Mouse (Mus musculus) C2C12 (cell line): ENCODE measurements around the gene Slc17a5. TPM values are rescaled to one million over a fixed set of nuclear protein-coding genes. Genes with fewer than 3 reads are reported as not detected.

Source experiments
- H3K27me3 ChIP-seq: one replicate; pipeline ENCODE4 v1.6.1; 2011; ENCODE audit not compliant: control insufficient read depth, insufficient read depth, insufficient read length
- H3K36me3 ChIP-seq: one replicate; pipeline ENCODE4 v1.6.1; 2011; ENCODE audit not compliant: control insufficient read depth, insufficient read depth
- H3K4me3 ChIP-seq: one replicate; pipeline ENCODE4 v1.5.1; 2011; ENCODE audit warnings: mild to moderate bottlenecking, control low read depth; ENCODE audit not compliant: poor library complexity, insufficient read depth, severe bottlenecking
- H3K79me2 ChIP-seq: one replicate; pipeline ENCODE4 v1.6.1; 2011; ENCODE audit not compliant: control insufficient read depth, insufficient read depth
- H3K79me3 ChIP-seq: one replicate; pipeline ENCODE4 v1.6.1; 2011; ENCODE audit warnings: low read depth, control low read depth
- H3ac ChIP-seq: one replicate; pipeline ENCODE3; 2011; ENCODE audit warnings: low read depth; ENCODE audit not compliant: control insufficient read depth, insufficient read length
- CEBPB ChIP-seq: IDR thresholded peaks from one replicate; pipeline ENCODE4 v1.6.1; 2011; ENCODE audit warnings: low read depth, mild to moderate bottlenecking, control low read depth, moderate library complexity
- CTCF ChIP-seq: IDR thresholded peaks from one replicate; pipeline ENCODE4 v1.5.1; 2011; ENCODE audit not compliant: control insufficient read depth, insufficient read depth, insufficient read length
- FOSL1 ChIP-seq: IDR thresholded peaks from one replicate; pipeline ENCODE4 v1.8.0; 2011; ENCODE audit warnings: mild to moderate bottlenecking, low read length; ENCODE audit not compliant: poor library complexity, insufficient read depth, severe bottlenecking
- MAX ChIP-seq: IDR thresholded peaks from one replicate; pipeline ENCODE4 v1.6.1; 2011; ENCODE audit warnings: mild to moderate bottlenecking, control low read depth
- MYOD1 ChIP-seq: IDR thresholded peaks from one replicate; pipeline ENCODE4 v1.6.1; 2011; ENCODE audit warnings: low read depth; ENCODE audit not compliant: control insufficient read depth, insufficient read length
- MYOG ChIP-seq: IDR thresholded peaks from one replicate; pipeline ENCODE4 v1.6.1; 2011; ENCODE audit not compliant: control insufficient read depth, insufficient read length; ENCODE audit errors: extremely low read depth
- USF1 ChIP-seq: IDR thresholded peaks from one replicate; pipeline ENCODE4 v1.6.1; 2011; ENCODE audit warnings: low read depth, mild to moderate bottlenecking, control low read depth, moderate library complexity
- polyA plus RNA-seq: library from polyadenylated mRNA; unstranded; fragments of >200 nt; fragmentation: generic; extraction: Trizol; gene quantifications from one replicate; pipeline ENCODE4 v1.2.1, GENCODE M21; 2012; ENCODE audit warnings: missing spikeins

Gene Slc17a5
- polyA plus RNA-seq, 1 experiment, result 3.7 TPM

GRCm38 (mm10) chr9:78516125-78516524 is 71.7 kb downstream of the Slc17a5 start:
- H3K36me3 ChIP-seq, result no peaks in the 10 kb centered on the region
- peaks cover 5% of the 10 kb centered on the region for H3K79me3 ChIP-seq
- H3K4me3 ChIP-seq, result no peak overlapping the region
- H3K79me2 ChIP-seq, result peaks cover 7% of the 10 kb centered on the region
- H3ac ChIP-seq, result no peak overlapping the region
- H3K27me3 ChIP-seq, result no peaks in the 10 kb centered on the region
- no peak for TF ChIP-seq MYOD1
- TF ChIP-seq FOSL1, result no peak

- Histone ChIP-seq H3ac (no peak overlapping the region), H3K79me3 (no peaks in the 10 kb centered on the region), H3K4me3 (no peak overlapping the region), H3K79me2 (no peaks in the 10 kb centered on the region), H3K27me3 (no peaks in the 10 kb centered on the region), H3K36me3 (no peaks in the 10 kb centered on the region)
- TF ChIP-seq MYOD1 (no peak), CEBPB (no peak), CTCF (no peak), MYOG (no peak), USF1 (no peak), FOSL1 (no peak), MAX (no peak)
These were observed 73.2 kb downstream of the Slc17a5 start for GRCm38 (mm10) chr9:78514681-78515080.

- H3ac ChIP-seq, result no peak overlapping the region
- H3K79me3 ChIP-seq, result no peaks in the 10 kb centered on the region
- TF ChIP-seq USF1 (peak; percentile 86), FOSL1 (peak; percentile 11), MYOD1 (peak; percentile 46), MYOG (no peak)
- H3K4me3 ChIP-seq, result no peak overlapping the region
- no peaks in the 10 kb centered on the region for H3K79me2 ChIP-seq
- H3K36me3 ChIP-seq, result no peaks in the 10 kb centered on the region
- no peaks in the 10 kb centered on the region for H3K27me3 ChIP-seq
These were observed 73.9 kb downstream of the Slc17a5 start for GRCm38 (mm10) chr9:78513776-78514500.

- no peaks in the 10 kb centered on the region for H3K79me2 ChIP-seq
- TF ChIP-seq MYOG, result no peak
- TF ChIP-seq CEBPB, result peak; percentile 64
- no peaks in the 10 kb centered on the region for H3K79me3 ChIP-seq
- no peak overlapping the region for H3ac ChIP-seq
- H3K27me3 ChIP-seq, result no peaks in the 10 kb centered on the region
- H3K36me3 ChIP-seq, result no peaks in the 10 kb centered on the region
- H3K4me3 ChIP-seq, result no peak overlapping the region
These were observed 76.1 kb downstream of the Slc17a5 start for GRCm38 (mm10) chr9:78511705-78512104.

GRCm38 (mm10) chr9:78508106-78508786 is 79.6 kb downstream of the Slc17a5 start:
- no peak for TF ChIP-seq MYOD1
- H3ac ChIP-seq, result no peak overlapping the region

GRCm38 (mm10) chr9:78506722-78507077 is 81.1 kb downstream of the Slc17a5 start:
- Histone ChIP-seq H3K79me3 (no peaks in the 10 kb centered on the region), H3K79me2 (no peaks in the 10 kb centered on the region), H3K4me3 (no peak overlapping the region), H3ac (no peak overlapping the region), H3K36me3 (no peaks in the 10 kb centered on the region), H3K27me3 (no peaks in the 10 kb centered on the region)
- TF ChIP-seq FOSL1 (no peak), MYOG (no peak), USF1 (no peak), MAX (no peak), MYOD1 (no peak), CEBPB (no peak), CTCF (no peak)

More at GRCm38 (mm10) chr9:78508106-78508786, 79.6 kb downstream of the Slc17a5 start:
- Histone ChIP-seq H3K4me3 (no peak overlapping the region), H3K79me3 (no peaks in the 10 kb centered on the region), H3K36me3 (no peaks in the 10 kb centered on the region), H3K27me3 (no peaks in the 10 kb centered on the region), H3K79me2 (no peaks in the 10 kb centered on the region)
